Mouse (Mus musculus): Measurements from ENCODE around the gene Vsig10l.

The Vsig10l gene

DNA sequence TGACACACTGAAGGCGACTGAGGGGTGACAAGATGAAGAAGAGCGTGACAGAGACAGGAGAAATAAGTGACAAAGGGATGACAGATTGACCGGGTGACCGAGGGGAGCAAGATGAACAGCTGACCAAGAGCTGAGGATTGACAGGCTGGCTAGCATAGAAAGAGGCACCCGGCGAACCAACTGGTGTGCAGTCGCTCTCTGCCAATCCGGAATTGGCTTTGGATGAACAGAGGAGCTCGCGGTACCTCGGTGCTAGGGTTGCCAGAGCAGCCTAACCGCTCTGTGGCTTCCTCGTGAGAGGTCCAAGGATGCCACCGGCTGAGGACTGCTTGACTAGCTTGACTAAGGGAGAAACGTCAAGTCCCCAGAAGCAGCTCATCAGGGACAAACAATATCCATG, 55.4 kb downstream of the Vsig10l start:
- no peak for DNase-seq (ENCODE audit: low read depth, low spot score)
